1 mouse cellular context compared by ENCODE assay signal in the genomic region with DNA sequence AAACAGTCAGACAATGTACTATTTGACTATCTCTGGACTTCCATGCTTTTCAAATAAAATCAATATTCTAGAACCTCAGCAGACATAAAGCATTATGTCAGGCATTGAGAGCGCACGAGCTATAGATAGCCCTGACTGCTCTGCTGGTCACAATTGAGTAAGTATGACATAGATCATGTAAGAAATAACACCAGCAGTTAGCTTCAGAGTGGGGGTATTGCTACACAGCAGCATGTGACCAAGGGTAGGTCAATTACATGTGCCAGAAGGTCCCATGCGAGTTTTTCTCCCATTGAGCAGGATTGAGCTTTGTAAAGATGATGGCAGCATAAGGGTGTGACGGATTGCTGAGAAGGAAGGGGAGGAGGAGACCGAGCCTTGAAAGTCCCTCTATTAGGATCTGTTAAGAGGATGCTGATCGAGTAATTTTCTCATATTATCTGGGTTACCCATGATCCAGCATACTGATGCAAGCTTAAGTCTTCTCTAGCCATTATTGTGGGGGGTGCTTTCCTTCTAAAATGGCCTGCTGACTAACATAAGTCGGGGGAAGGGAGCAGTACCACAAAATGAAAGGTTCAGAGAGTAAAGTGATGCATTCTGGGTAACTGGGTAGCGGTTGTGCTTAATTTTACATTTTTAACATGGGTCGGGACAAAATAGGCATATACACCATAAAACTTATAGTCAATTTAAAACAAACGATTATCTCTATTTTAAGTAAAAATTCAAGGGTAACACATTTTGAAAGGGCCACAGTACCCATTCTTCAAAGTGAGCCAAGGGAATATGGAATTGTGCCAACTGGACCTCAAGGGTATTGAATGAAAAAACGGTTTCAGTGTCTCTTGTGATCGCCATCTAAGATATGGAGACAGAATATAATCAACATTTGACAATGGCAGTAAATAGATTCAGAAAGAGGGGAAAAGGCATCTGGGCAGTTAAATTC.
TF ChIP-seq lines count a peak whose summit lies in the region.

No protein-coding gene starts in this region.

TF ChIP-seq in MEL, 35 proteins besides CTCF, POLR2A, EP300 and RAD21 (continued from another document):
- TF ChIP-seq MYB (IDR thresholded peaks at IDR 0.05; ENCODE audit: low read depth, low read length) (no peak; the same call in 1 of the 2 replicates), POLR2AphosphoS5 (IDR thresholded peaks at IDR 0.05; ENCODE audit: borderline replicate concordance, low read depth, low read length) (no peak), ZKSCAN1 (IDR thresholded peaks at IDR 0.05; ENCODE audit: low read depth, low read length) (no peak), RCOR1 (IDR thresholded peaks at IDR 0.05; ENCODE audit: low read depth, low read length) (0 out of 2 replicates have a peak, but pooled peaks have one; percentile 25), NELFE (IDR thresholded peaks at IDR 0.05; ENCODE audit: low read depth, low read length) (peak; percentile 49), POLR2AphosphoS2 (IDR thresholded peaks at IDR 0.05; ENCODE audit: low read length) (peak; percentile 74; the same call in 1 of the 2 replicates), JUND (IDR thresholded peaks at IDR 0.05; ENCODE audit: low read depth, low read length) (no peak), TBP (IDR thresholded peaks at IDR 0.05; ENCODE audit: low read depth, low read length) (peak; percentile 86), ZC3H11A (IDR thresholded peaks at IDR 0.05; ENCODE audit: low read depth, low read length) (peak; percentile 28; the same call in 1 of the 2 replicates), GATA1 (IDR thresholded peaks at IDR 0.05; ENCODE audit: low read depth, low read length) (peak; percentile 48; the same call in 1 of the 2 replicates), SIN3A (IDR thresholded peaks at IDR 0.05; ENCODE audit: low read length) (peak; percentile 67), TAL1 (IDR thresholded peaks at IDR 0.05; ENCODE audit: low read length) (no peak), NRF1 (IDR thresholded peaks at IDR 0.05; ENCODE audit: insufficient read depth, low read depth, low read length, poor library complexity, severe bottlenecking) (no peak), UBTF (IDR thresholded peaks at IDR 0.05; ENCODE audit: borderline replicate concordance, insufficient read depth, low read depth, low read length) (0 out of 2 replicates have a peak, but pooled peaks have one; percentile 44), USF2 (IDR thresholded peaks at IDR 0.05; ENCODE audit: borderline replicate concordance in 1 of 2, insufficient read depth in 1 of 2, low read depth in 1 of 2, low read length in 2 of 2) (no peak), ZMIZ1 (IDR thresholded peaks at IDR 0.05; ENCODE audit: low read depth, low read length) (peak; percentile 84), MXI1 (IDR thresholded peaks at IDR 0.05; ENCODE audit: low read depth, low read length) (peak; percentile 71)
